Mouse (Mus musculus): ENCODE measurements at regions not wholly inside any gene's neighbourhood (a gene's known extent, or its start where the extent isn't known, plus 50 kb on each side); places are given as distances from the start of the nearest gene placed in this dataset.

DNA sequence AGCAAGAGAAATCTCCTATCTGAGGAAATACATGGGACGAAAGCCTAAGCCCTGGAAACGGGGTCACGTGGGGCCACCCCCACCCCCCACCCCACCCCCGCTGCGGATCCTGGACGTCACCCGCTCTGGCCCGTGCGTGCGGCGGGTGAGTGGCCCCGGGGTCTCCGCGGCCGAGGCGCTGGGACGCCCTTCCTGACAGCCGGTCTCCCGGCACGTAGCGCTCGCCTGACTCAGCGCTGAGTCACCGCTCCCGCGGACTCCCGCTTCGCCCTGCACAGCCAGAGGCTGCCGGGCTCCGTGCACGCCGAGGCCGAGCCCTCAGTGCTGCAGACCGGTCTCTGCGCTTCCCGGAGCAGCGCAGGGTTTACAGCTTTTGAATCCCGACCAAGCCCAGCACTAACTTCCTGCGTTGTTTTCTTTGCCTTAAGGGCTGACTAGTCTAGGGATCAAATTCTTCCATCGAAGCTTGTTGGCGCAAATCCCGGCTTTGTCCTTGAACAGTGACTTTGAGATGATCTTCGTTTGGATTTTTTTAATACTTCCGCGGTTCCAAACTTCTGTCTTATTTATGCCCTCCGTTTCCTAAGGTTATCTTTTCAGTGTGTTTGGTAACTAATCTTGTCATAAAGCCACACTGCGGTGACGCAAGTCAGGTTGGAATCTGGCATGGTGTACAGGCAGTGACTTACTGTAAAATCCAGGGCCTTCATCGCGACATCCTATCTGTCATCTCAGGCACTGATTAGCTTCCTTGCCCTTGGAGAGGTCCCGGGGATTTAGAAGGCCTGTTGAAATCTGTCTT lies 79.8 kb downstream of the Arrdc3 start:
- peak; percentile 90 for DNase-seq (ENCODE audit: low spot score)
- Histone ChIP-seq H3K9ac (ENCODE audit: low read length) (peak overlapping the region; percentile 64), H3K4me2 (replicated peaks; ENCODE audit: low read depth) (peak overlapping the region; percentile 71), H3K36me3 (ENCODE audit: control insufficient read depth, insufficient read depth, low read length) (no peaks in the 10 kb centered on the region), H3K4me1 (replicated peaks; ENCODE audit: control insufficient read depth, insufficient read depth) (0 out of 2 replicates have a peak, but pooled peaks cover 4% of the 10 kb centered on the region), H3K9me3 (ENCODE audit: control insufficient read depth, low read length) (no peaks in the 10 kb centered on the region), H3K4me3 (ENCODE audit: low read depth, low read length) (peak overlapping the region; percentile 44), H3K27ac (replicated peaks) (peak overlapping the region; percentile 90), H3K27me3 (ENCODE audit: control insufficient read depth, insufficient read depth, low read length) (no peaks in the 10 kb centered on the region)
- TF ChIP-seq CTCF (IDR thresholded peaks at IDR 0.05; ENCODE audit: low read depth) = no peak
- no peak for TF ChIP-seq EP300 (optimal IDR thresholded peaks at IDR 0.05)
- ATAC-seq (ENCODE audit: low FRiP score, low TSS enrichment) = peak; percentile 99
- WGBS = 1% methylated on average over 50 of the region's 51 CpGs

DNA sequence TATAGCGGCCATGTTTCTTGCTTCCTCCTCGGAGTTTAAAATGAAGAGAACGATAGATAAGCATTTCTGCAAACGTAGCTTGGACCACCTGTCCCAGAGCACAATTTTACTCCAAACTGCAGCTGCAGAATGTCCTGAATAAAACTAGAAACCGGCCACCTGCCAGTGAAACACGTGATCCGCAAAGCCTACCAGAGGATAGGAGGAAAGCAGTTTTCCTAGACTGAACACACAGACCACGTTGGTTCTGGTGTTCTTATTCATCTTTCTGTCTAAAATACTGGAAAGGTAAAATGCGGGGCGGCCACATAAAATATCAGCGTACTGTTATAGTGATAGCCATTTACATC lies 80.4 kb downstream of the Arrdc3 start:
- Histone ChIP-seq H3K36me3 (ENCODE audit: control insufficient read depth, insufficient read depth, low read length) (no peaks in the 10 kb centered on the region), H3K27ac (replicated peaks) (peak overlapping the region; percentile 90), H3K9ac (ENCODE audit: low read length) (peak overlapping the region; percentile 64), H3K27me3 (ENCODE audit: control insufficient read depth, insufficient read depth, low read length) (no peaks in the 10 kb centered on the region), H3K9me3 (ENCODE audit: control insufficient read depth, low read length) (no peaks in the 10 kb centered on the region), H3K4me3 (ENCODE audit: low read depth, low read length) (peak overlapping the region; percentile 44; the same call in 1 of the 2 replicates), H3K4me1 (replicated peaks; ENCODE audit: control insufficient read depth, insufficient read depth) (0 out of 2 replicates have a peak, but pooled peaks cover 4% of the 10 kb centered on the region), H3K4me2 (replicated peaks; ENCODE audit: low read depth) (peak overlapping the region; percentile 71)
- DNase-seq (ENCODE audit: low spot score) (no peak), ATAC-seq (ENCODE audit: low FRiP score, low TSS enrichment) (no peak)
- WGBS = 59% methylated on average over 11 of the region's 11 CpGs
- no peak for TF ChIP-seq EP300 (optimal IDR thresholded peaks at IDR 0.05)
- no peak for TF ChIP-seq CTCF (IDR thresholded peaks at IDR 0.05; ENCODE audit: low read depth)

DNA sequence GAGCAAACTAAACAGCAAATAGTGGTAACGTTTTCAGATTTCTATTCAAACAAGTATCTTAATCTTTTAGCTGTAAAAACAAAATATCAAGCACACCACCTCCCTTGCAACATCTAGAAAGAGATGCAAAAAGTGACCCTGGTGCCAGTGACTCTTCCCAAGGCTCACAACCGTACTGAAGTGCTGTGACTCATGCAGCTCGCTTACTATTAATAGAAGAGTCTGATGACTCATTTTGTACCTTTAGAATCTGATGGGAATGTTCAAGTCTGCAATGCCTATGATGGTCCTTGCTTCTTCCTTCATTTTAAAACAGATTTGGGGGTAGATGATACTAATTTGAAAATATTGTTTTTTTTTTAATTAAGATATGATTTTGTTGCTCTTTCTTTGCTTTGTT lies 88.5 kb downstream of the Arrdc3 start:
- no peak overlapping the region for H3K4me3 ChIP-seq (ENCODE audit: low read depth, low read length)
- H3K36me3 ChIP-seq (ENCODE audit: control insufficient read depth, insufficient read depth, low read length) = no peaks in the 10 kb centered on the region
- DNase-seq (ENCODE audit: low spot score) = no peak
- WGBS = 51% methylated on average over 3 of the region's 3 CpGs
- ATAC-seq (ENCODE audit: low FRiP score, low TSS enrichment) = 0 out of 2 replicates have a peak, but pooled peaks have one; percentile 69
- no peak overlapping the region for H3K9ac ChIP-seq (ENCODE audit: low read length)
- H3K4me1 ChIP-seq (replicated peaks; ENCODE audit: control insufficient read depth, insufficient read depth) = no peaks in the 10 kb centered on the region
- H3K27ac ChIP-seq (replicated peaks) = no peak overlapping the region
- H3K9me3 ChIP-seq (ENCODE audit: control insufficient read depth, low read length) = no peaks in the 10 kb centered on the region
- H3K27me3 ChIP-seq (ENCODE audit: control insufficient read depth, insufficient read depth, low read length) = no peaks in the 10 kb centered on the region
- no peak overlapping the region for H3K4me2 ChIP-seq (replicated peaks; ENCODE audit: low read depth)
- TF ChIP-seq CTCF (IDR thresholded peaks at IDR 0.05; ENCODE audit: low read depth) (no peak), EP300 (optimal IDR thresholded peaks at IDR 0.05) (no peak)

GRCm38 (mm10) chr13:80974424-80974823 lies 91.2 kb downstream of the Arrdc3 start:
- no peak overlapping the region for H3K4me3 ChIP-seq (ENCODE audit: low read depth, low read length)
- no peaks in the 10 kb centered on the region for H3K27me3 ChIP-seq (ENCODE audit: control insufficient read depth, insufficient read depth, low read length)
- H3K27ac ChIP-seq (replicated peaks) = no peak overlapping the region
- DNase-seq (ENCODE audit: low spot score) (no peak), ATAC-seq (ENCODE audit: low FRiP score, low TSS enrichment) (no peak)
- no peaks in the 10 kb centered on the region for H3K36me3 ChIP-seq (ENCODE audit: control insufficient read depth, insufficient read depth, low read length)
- H3K4me1 ChIP-seq (replicated peaks; ENCODE audit: control insufficient read depth, insufficient read depth) = no peaks in the 10 kb centered on the region
- TF ChIP-seq EP300 (optimal IDR thresholded peaks at IDR 0.05) = no peak
- no peak for TF ChIP-seq CTCF (IDR thresholded peaks at IDR 0.05; ENCODE audit: low read depth)
- no peak overlapping the region for H3K4me2 ChIP-seq (replicated peaks; ENCODE audit: low read depth)
- WGBS = 65% methylated on average over 1 of the region's 1 CpGs
- no peak overlapping the region for H3K9ac ChIP-seq (ENCODE audit: low read length)
- H3K9me3 ChIP-seq (ENCODE audit: control insufficient read depth, low read length) = no peaks in the 10 kb centered on the region

GRCm38 (mm10) chr13:80977266-80977665 lies 94.1 kb downstream of the Arrdc3 start:
- Histone ChIP-seq H3K27ac (replicated peaks) (no peak overlapping the region), H3K27me3 (ENCODE audit: control insufficient read depth, insufficient read depth, low read length) (no peaks in the 10 kb centered on the region), H3K9me3 (ENCODE audit: control insufficient read depth, low read length) (no peaks in the 10 kb centered on the region), H3K4me2 (replicated peaks; ENCODE audit: low read depth) (no peak overlapping the region), H3K4me1 (replicated peaks; ENCODE audit: control insufficient read depth, insufficient read depth) (no peaks in the 10 kb centered on the region), H3K9ac (ENCODE audit: low read length) (no peak overlapping the region), H3K36me3 (ENCODE audit: control insufficient read depth, insufficient read depth, low read length) (no peaks in the 10 kb centered on the region), H3K4me3 (ENCODE audit: low read depth, low read length) (no peak overlapping the region)
- TF ChIP-seq CTCF (IDR thresholded peaks at IDR 0.05; ENCODE audit: low read depth) = 0 out of 2 replicates have a peak, but pooled peaks have one; percentile 11
- no peak for TF ChIP-seq EP300 (optimal IDR thresholded peaks at IDR 0.05)
- ATAC-seq (ENCODE audit: low FRiP score, low TSS enrichment) (no peak), DNase-seq (ENCODE audit: low spot score) (no peak)
- WGBS = 75% methylated on average over 3 of the region's 3 CpGs

- Histone ChIP-seq H3K9me3 (ENCODE audit: control insufficient read depth, low read length) (no peaks in the 10 kb centered on the region), H3K27me3 (ENCODE audit: control insufficient read depth, insufficient read depth, low read length) (no peaks in the 10 kb centered on the region), H3K36me3 (ENCODE audit: control insufficient read depth, insufficient read depth, low read length) (no peaks in the 10 kb centered on the region), H3K9ac (ENCODE audit: low read length) (no peak overlapping the region), H3K4me3 (ENCODE audit: low read depth, low read length) (no peak overlapping the region), H3K27ac (replicated peaks) (no peak overlapping the region), H3K4me2 (replicated peaks; ENCODE audit: low read depth) (no peak overlapping the region), H3K4me1 (replicated peaks; ENCODE audit: control insufficient read depth, insufficient read depth) (no peaks in the 10 kb centered on the region)
- 90% methylated on average over 2 of the region's 2 CpGs for WGBS
- ATAC-seq (ENCODE audit: low FRiP score, low TSS enrichment) (no peak), DNase-seq (ENCODE audit: low spot score) (no peak)
- TF ChIP-seq EP300 (optimal IDR thresholded peaks at IDR 0.05) = no peak
- TF ChIP-seq CTCF (IDR thresholded peaks at IDR 0.05; ENCODE audit: low read depth) = no peak
These were observed 98.0 kb downstream of the Arrdc3 start for GRCm38 (mm10) chr13:80981201-80981600.
